Comparison of ENCODE assay signal across 18 mouse cellular contexts in genomic region chr17:47702548-47703345, GRCm38 (mm10). TPM values are rescaled to one million over a fixed set of nuclear protein-coding genes. Genes with fewer than 3 reads are reported as not detected.
DNase-seq lines count a peak whose midpoint lies in the region; ATAC-seq lines count a peak whose summit lies in the region.
"Had no signal": no experiment of that assay in that cellular context is flagged by ENCODE, and none has a peak within 500 bp of the region (broad histone marks: within the 10 kb centered on the region; RNA-seq: fewer than 3 reads in every experiment).

No protein-coding gene starts in this region.

- no peak for ATAC-seq in heart, embryonic 13.5 days (ENCODE audit: extremely low read depth, insufficient number of reproducible peaks, low FRiP score, low TSS enrichment)
- ATAC-seq in neural tube, embryonic 11.5 days (ENCODE audit: insufficient read depth, low FRiP score, low TSS enrichment): no peak
- 0 out of 2 replicates have a peak, but pooled peaks have one; percentile 13 for ATAC-seq in embryonic facial prominence, embryonic 12.5 days (ENCODE audit: insufficient number of reproducible peaks, insufficient read depth, low FRiP score, low TSS enrichment)
- 0 out of 2 replicates have a peak, but pooled peaks have one; percentile 9 for ATAC-seq in midbrain, embryonic 15.5 days (replicated peaks)

- WGBS in heart, embryonic 13.5 days: 26% methylated on average over 28 of the region's 28 CpGs
- 28% methylated on average over 28 of the region's 28 CpGs for WGBS in neural tube, embryonic 11.5 days
- 31% methylated on average over 28 of the region's 28 CpGs for WGBS in embryonic facial prominence, embryonic 12.5 days
- 49% methylated on average over 28 of the region's 28 CpGs for WGBS in midbrain, embryonic 15.5 days

- no peaks in the 10 kb centered on the region for H3K9me3 ChIP-seq in heart, embryonic 13.5 days
- no peaks in the 10 kb centered on the region for H3K9me3 ChIP-seq in neural tube, embryonic 11.5 days (ENCODE audit: control insufficient read depth, low read length)
- H3K9me3 ChIP-seq in embryonic facial prominence, embryonic 12.5 days: no peaks in the 10 kb centered on the region
- H3K9me3 ChIP-seq in midbrain, embryonic 15.5 days: no peaks in the 10 kb centered on the region
- H3K9me3 ChIP-seq: heart, embryonic 15.5 days had no signal

- peaks cover 47% of the 10 kb centered on the region for H3K27me3 ChIP-seq in heart, embryonic 13.5 days (replicated peaks)
- H3K27me3 ChIP-seq in neural tube, embryonic 11.5 days (ENCODE audit: control insufficient read depth, insufficient read depth, low read length): peaks cover 7% of the 10 kb centered on the region; the same call in 1 of the 2 replicates
- peaks cover 15% of the 10 kb centered on the region for H3K27me3 ChIP-seq in embryonic facial prominence, embryonic 12.5 days
- no peaks in the 10 kb centered on the region for H3K27me3 ChIP-seq in midbrain, embryonic 15.5 days (replicated peaks)

- no peak overlapping the region for H3K27ac ChIP-seq in heart, embryonic 13.5 days (replicated peaks)
- H3K27ac ChIP-seq in neural tube, embryonic 11.5 days (ENCODE audit: low read depth, low read length): no peak overlapping the region
- H3K27ac ChIP-seq in embryonic facial prominence, embryonic 12.5 days: no peak overlapping the region
- no peak overlapping the region for H3K27ac ChIP-seq in midbrain, embryonic 15.5 days
- H3K27ac ChIP-seq: heart, embryonic 15.5 days; hindbrain, embryonic 14.5 days; macrophage had no signal

- peak overlapping the region; percentile 21 for H3K4me2 ChIP-seq in heart, embryonic 13.5 days
- no peak overlapping the region for H3K4me2 ChIP-seq in neural tube, embryonic 11.5 days (ENCODE audit: low read depth)
- H3K4me2 ChIP-seq in embryonic facial prominence, embryonic 12.5 days (replicated peaks): no peak overlapping the region
- H3K4me2 ChIP-seq in midbrain, embryonic 15.5 days: no peak overlapping the region
- H3K4me2 ChIP-seq: heart, embryonic 15.5 days; hindbrain, embryonic 14.5 days had no signal

- no peak for DNase-seq in heart, adult 9 months (ENCODE audit: low spot score in 2 of 2)
- no peak for DNase-seq in neural tube, embryonic 11.5 days (ENCODE audit: low spot score)
- DNase-seq in neural tube, embryonic 10.5 days (ENCODE audit: extremely low spot score, low spot score): no peak
- DNase-seq in ovary, postnatal 10 days (ENCODE audit: low spot score): no peak
- DNase-seq in gastrocnemius, postnatal 4 days (ENCODE audit: low spot score in 2 of 2): no peak
- DNase-seq: cerebellum, adult 2 months; kidney, adult 11 months; kidney, postnatal 36 days; left cerebral cortex, postnatal 4 days had no signal

- H3K9ac ChIP-seq in heart, embryonic 13.5 days: no peak overlapping the region; the same call in 1 of the 2 replicates
- H3K9ac ChIP-seq in neural tube, embryonic 11.5 days (ENCODE audit: low read length): peak overlapping the region; percentile 18; the same call in 1 of the 2 replicates
- H3K9ac ChIP-seq in embryonic facial prominence, embryonic 12.5 days: 0 out of 2 replicates have a peak overlapping the region, but pooled peaks have one; percentile 1
- H3K9ac ChIP-seq in midbrain, embryonic 15.5 days: no peak overlapping the region
- H3K9ac ChIP-seq: heart, embryonic 15.5 days; hindbrain, embryonic 14.5 days had no signal

- peaks cover 22% of the 10 kb centered on the region for H3K4me1 ChIP-seq in heart, embryonic 13.5 days
- no peaks in the 10 kb centered on the region for H3K4me1 ChIP-seq in neural tube, embryonic 11.5 days (ENCODE audit: control insufficient read depth, insufficient read depth, low read length)
- H3K4me1 ChIP-seq in embryonic facial prominence, embryonic 12.5 days: peaks cover 11% of the 10 kb centered on the region; the same call in 1 of the 2 replicates
- 0 out of 2 replicates have a peak, but pooled peaks cover 6% of the 10 kb centered on the region for H3K4me1 ChIP-seq in midbrain, embryonic 15.5 days

- no peak overlapping the region; the same call in 1 of the 2 replicates for H3K4me3 ChIP-seq in heart, embryonic 13.5 days
- no peak overlapping the region for H3K4me3 ChIP-seq in neural tube, embryonic 11.5 days (ENCODE audit: low read depth, low read length)
- no peak overlapping the region for H3K4me3 ChIP-seq in embryonic facial prominence, embryonic 12.5 days
- H3K4me3 ChIP-seq in midbrain, embryonic 15.5 days: no peak overlapping the region
- H3K4me3 ChIP-seq: heart, embryonic 15.5 days had no signal

- peaks cover 48% of the 10 kb centered on the region for H3K36me3 ChIP-seq in heart, embryonic 13.5 days
- H3K36me3 ChIP-seq in neural tube, embryonic 11.5 days (ENCODE audit: control insufficient read depth, insufficient read depth, low read length): no peaks in the 10 kb centered on the region
- peaks cover 43% of the 10 kb centered on the region for H3K36me3 ChIP-seq in embryonic facial prominence, embryonic 12.5 days
- H3K36me3 ChIP-seq in midbrain, embryonic 15.5 days (replicated peaks): 0 out of 2 replicates have a peak, but pooled peaks cover 5% of the 10 kb centered on the region

RNA-seq across cellular contexts. Expression of gene Prickle4, which starts 8.2 kb away (rescaled TPM):
- polyA plus RNA-seq in heart, embryonic 13.5 days (2015; fragmentation: Nextera tagmentation; extraction: Ambion mirVana): 0.43 and 0.78 TPM in 2 replicates
- polyA plus RNA-seq in neural tube, embryonic 11.5 days (2014; fragmentation: Nextera tagmentation; extraction: Ambion mirVana): 0.84 and 2.7 TPM in 2 replicates
- polyA plus RNA-seq in embryonic facial prominence, embryonic 12.5 days (2016; fragmentation: Nextera tagmentation; extraction: Ambion mirVana): 0.87 and 1.2 TPM in 2 replicates
- polyA plus RNA-seq in midbrain, embryonic 15.5 days (2015; fragmentation: Nextera tagmentation; extraction: Ambion mirVana): 0.80 and 1.3 TPM in 2 replicates
- 1 to 10 TPM; 1.6 to 3.9 TPM for total RNA-seq in gastrocnemius, postnatal 4 days (2021)

RNA-seq across cellular contexts. Expression of gene Gm21981, which starts 8.5 kb away (rescaled TPM):
- 0.15 and 0.27 TPM in 2 replicates for polyA plus RNA-seq in heart, embryonic 13.5 days (2015; fragmentation: Nextera tagmentation; extraction: Ambion mirVana)
- 1.8 and 2.7 TPM in 2 replicates for polyA plus RNA-seq in neural tube, embryonic 11.5 days (2014; fragmentation: Nextera tagmentation; extraction: Ambion mirVana)
- 0.27 and 0.31 TPM in 2 replicates for polyA plus RNA-seq in embryonic facial prominence, embryonic 12.5 days (2016; fragmentation: Nextera tagmentation; extraction: Ambion mirVana)
- 0.79 and 1.0 TPM in 2 replicates for polyA plus RNA-seq in midbrain, embryonic 15.5 days (2015; fragmentation: Nextera tagmentation; extraction: Ambion mirVana)
- 1 to 10 TPM in 1 of 2 experiments, under 1 TPM in 1; 0.42 to 1.1 TPM for total RNA-seq in gastrocnemius, postnatal 4 days (2021)

RNA-seq across cellular contexts. Expression of gene Frs3, which starts 13.9 kb away (rescaled TPM):
- polyA plus RNA-seq in heart, embryonic 13.5 days (2015; fragmentation: Nextera tagmentation; extraction: Ambion mirVana): 3.2 and 4.1 TPM in 2 replicates
- 8.6 and 12.1 TPM in 2 replicates for polyA plus RNA-seq in neural tube, embryonic 11.5 days (2014; fragmentation: Nextera tagmentation; extraction: Ambion mirVana)
- polyA plus RNA-seq in embryonic facial prominence, embryonic 12.5 days (2016; fragmentation: Nextera tagmentation; extraction: Ambion mirVana): 7.3 and 8.0 TPM in 2 replicates
- polyA plus RNA-seq in midbrain, embryonic 15.5 days (2015; fragmentation: Nextera tagmentation; extraction: Ambion mirVana): 46.7 and 49.0 TPM in 2 replicates
- total RNA-seq in gastrocnemius, postnatal 4 days (2021): 1 to 10 TPM; 7.0 to 7.4 TPM

RNA-seq across cellular contexts. Expression of gene Tomm6, which starts 14.6 kb away (rescaled TPM):
- polyA plus RNA-seq in heart, embryonic 13.5 days (2015; fragmentation: Nextera tagmentation; extraction: Ambion mirVana): 308 and 313 TPM in 2 replicates
- 333 and 346 TPM in 2 replicates for polyA plus RNA-seq in neural tube, embryonic 11.5 days (2014; fragmentation: Nextera tagmentation; extraction: Ambion mirVana)
- 397 and 414 TPM in 2 replicates for polyA plus RNA-seq in embryonic facial prominence, embryonic 12.5 days (2016; fragmentation: Nextera tagmentation; extraction: Ambion mirVana)
- 242 and 256 TPM in 2 replicates for polyA plus RNA-seq in midbrain, embryonic 15.5 days (2015; fragmentation: Nextera tagmentation; extraction: Ambion mirVana)
- total RNA-seq in gastrocnemius, postnatal 4 days (2021): 100 to 1,000 TPM; 161 TPM

RNA-seq across cellular contexts. Expression of gene Pgc, which starts 23.9 kb away (rescaled TPM):
- polyA plus RNA-seq in heart, embryonic 13.5 days (2015; fragmentation: Nextera tagmentation; extraction: Ambion mirVana): 0.17 and 0.24 TPM in 2 replicates
- not detected in 2 replicates for polyA plus RNA-seq in neural tube, embryonic 11.5 days (2014; fragmentation: Nextera tagmentation; extraction: Ambion mirVana)
- not detected in 2 replicates for polyA plus RNA-seq in embryonic facial prominence, embryonic 12.5 days (2016; fragmentation: Nextera tagmentation; extraction: Ambion mirVana)
- polyA plus RNA-seq in midbrain, embryonic 15.5 days (2015; fragmentation: Nextera tagmentation; extraction: Ambion mirVana): not detected in 2 replicates
- total RNA-seq in gastrocnemius, postnatal 4 days (2021): not detected
- total RNA-seq: adrenal gland, adult 18-20 months; layer of hippocampus, postnatal 14 days; left cerebral cortex, postnatal 4 days had no signal
- polyA plus RNA-seq: forebrain, embryonic 11.5 days; hindbrain, embryonic 14.5 days; macrophage had no signal

Comparison
In these comparisons a context has a peak if more than half of its experiments do, and no peak if none do; other contexts are left out.
1. ATAC-seq: peak in embryonic facial prominence, embryonic 12.5 days (single experiment) and midbrain, embryonic 15.5 days (single experiment); none in heart, embryonic 13.5 days (single experiment) and neural tube, embryonic 11.5 days (single experiment).
2. H3K9ac ChIP-seq: peak in neural tube, embryonic 11.5 days (single experiment) and embryonic facial prominence, embryonic 12.5 days (single experiment); none in heart, embryonic 13.5 days (single experiment) and midbrain, embryonic 15.5 days (single experiment).